Mouse (Mus musculus): ENCODE measurements at regions not wholly inside any gene's neighbourhood (a gene's known extent, or its start where the extent isn't known, plus 50 kb on each side); places are given as distances from the start of the nearest gene placed in this dataset.

- no peak for TF ChIP-seq POLR2A (IDR thresholded peaks at IDR 0.05; ENCODE audit: insufficient read length, low read depth)
- TF ChIP-seq E2F4 (IDR thresholded peaks at IDR 0.05; ENCODE audit: insufficient read depth), result no peak
- TF ChIP-seq MYOG (IDR thresholded peaks at IDR 0.05; ENCODE audit: control insufficient read depth in 1 of 3, insufficient read depth in 1 of 3, insufficient read length in 2 of 3, low read depth in 2 of 3), result no peak
- TF ChIP-seq MAX (IDR thresholded peaks at IDR 0.05; ENCODE audit: low read depth), result no peak
- TF ChIP-seq TCF12 (IDR thresholded peaks at IDR 0.05; ENCODE audit: insufficient read depth, poor library complexity, severe bottlenecking), result no peak
- no peak for TF ChIP-seq CEBPB (IDR thresholded peaks at IDR 0.05; ENCODE audit: insufficient read depth, poor library complexity, severe bottlenecking)
- TF ChIP-seq TCF3 (IDR thresholded peaks at IDR 0.05; ENCODE audit: insufficient read length, low read depth), result no peak
- TF ChIP-seq USF1 (IDR thresholded peaks at IDR 0.05; ENCODE audit: low read depth), result no peak
Observed at GRCm38 (mm10) chr13:101129466-101129865, 296.2 kb upstream of the Slc30a5 start.
